Mouse (Mus musculus) neural tube, embryonic 11.5 days (tissue): ENCODE results near the gene Myo1f. TPM values are rescaled to one million over a fixed set of nuclear protein-coding genes. Genes with fewer than 3 reads are reported as not detected.
A peak's percentile ranks its signal among the peaks of the same experiment; 100 is the strongest.

Experiments
- ATAC-seq: fragments of 200-750 bp; cut with Nextera tagmentation; 2 replicates; pipeline ENCODE4 v1.8.0; 2017; ENCODE audit warnings: moderate number of reproducible peaks, mild to moderate bottlenecking, moderate TSS enrichment, moderate library complexity; ENCODE audit not compliant: insufficient read depth, low FRiP score, low TSS enrichment
- DNase-seq: peaks from one replicate; pipeline ENCODE4 v3.0.0-alpha.2; 2015; ENCODE audit warnings: low spot score
- H3K27ac ChIP-seq: fragments of 300-500 bp; sonication (generic); 2 replicates; pipeline ENCODE4 v1.5.1; 2014; ENCODE audit warnings: low read depth, mild to moderate bottlenecking, low read length
- H3K27me3 ChIP-seq: fragments of 300-500 bp; sonication (generic); 2 replicates; pipeline ENCODE4 v1.6.1; 2014; ENCODE audit warnings: mild to moderate bottlenecking, low read length, mixed read lengths; ENCODE audit not compliant: control insufficient read depth, insufficient read depth
- H3K36me3 ChIP-seq: fragments of 300-500 bp; sonication (generic); 2 replicates; pipeline ENCODE4 v1.6.1; 2014; ENCODE audit warnings: mild to moderate bottlenecking, low read length, moderate library complexity, mixed read lengths; ENCODE audit not compliant: control insufficient read depth, insufficient read depth
- H3K4me1 ChIP-seq: fragments of 300-500 bp; sonication (generic); 2 replicates; pipeline ENCODE4 v1.6.1; 2014; ENCODE audit warnings: low read length, mixed read lengths; ENCODE audit not compliant: control insufficient read depth, insufficient read depth
- H3K4me2 ChIP-seq: fragments of 300-500 bp; sonication (generic); 2 replicates; pipeline ENCODE4 v1.6.1; 2014; ENCODE audit warnings: low read depth, mild to moderate bottlenecking, moderate library complexity
- H3K4me3 ChIP-seq: fragments of 300-500 bp; sonication (generic); 2 replicates; pipeline ENCODE4 v1.5.1; 2014; ENCODE audit warnings: low read depth, low read length
- H3K9ac ChIP-seq: fragments of 300-500 bp; sonication (generic); 2 replicates; pipeline ENCODE4 v1.6.1; 2014; ENCODE audit warnings: mild to moderate bottlenecking, low read length
- H3K9me3 ChIP-seq: fragments of 300-500 bp; sonication (generic); 2 replicates; pipeline ENCODE4 v1.6.1; 2016; ENCODE audit warnings: low read length; ENCODE audit not compliant: control insufficient read depth
- WGBS: fragments of 180-500 bp; shearing (Covaris S2); extraction: QIAGEN DNeasy Blood & Tissue Kit; methylation state at CpG from one replicate; pipeline ENCODE4 v1.1.7; 2014; 5-methylcytosine and 5-hydroxymethylcytosine counted together
- polyA plus RNA-seq: library from polyadenylated mRNA; unstranded; fragments of >200 nt; fragmentation: Nextera tagmentation; extraction: Ambion mirVana; gene quantifications from 2 replicates; pipeline ENCODE4 v1.2.1, GENCODE M21; 2014

Myo1f gene
- polyA plus RNA-seq, 1 experiment from 2014 or later = 3.1 TPM

DNA sequence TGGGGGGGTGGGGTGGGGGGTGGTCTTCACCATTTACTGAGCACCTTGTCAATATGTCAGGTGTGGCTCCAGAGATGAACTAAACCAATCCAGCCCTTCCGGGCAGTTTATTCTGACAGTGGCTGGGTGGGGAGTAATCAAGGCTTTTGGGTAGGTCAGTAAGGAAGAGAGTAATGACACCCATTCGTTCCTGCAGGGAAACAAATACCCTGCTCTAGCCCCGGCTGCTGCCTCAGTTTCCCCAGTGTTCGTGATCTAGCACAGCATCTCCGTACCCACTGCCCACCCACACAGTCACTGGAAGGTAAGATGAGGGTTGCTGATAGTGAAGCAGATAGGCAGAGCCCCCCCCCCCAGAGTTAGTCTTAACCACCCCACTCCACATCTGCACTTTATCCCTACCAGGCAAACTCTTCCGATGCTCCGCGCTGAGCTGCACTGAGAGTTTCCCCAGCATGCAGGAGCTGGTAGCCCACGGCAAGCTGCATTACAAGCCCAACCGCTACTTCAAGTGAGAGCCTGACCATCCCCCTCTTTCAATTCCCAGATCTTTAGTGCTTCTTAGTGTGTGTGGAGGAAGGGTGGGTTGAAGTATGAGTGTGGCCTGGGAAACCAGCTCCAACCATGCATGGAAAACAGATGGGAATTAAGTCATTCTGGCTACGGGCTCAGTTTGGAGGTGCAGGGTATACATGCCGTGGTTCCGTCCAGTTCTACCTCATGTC lies 74.8 kb downstream of the Myo1f start:
- WGBS = 86% methylated on average over 13 of the region's 13 CpGs
- ATAC-seq (no peak), DNase-seq (no peak)
- Histone ChIP-seq H3K27ac (no peak overlapping the region), H3K4me1 (peaks cover 7% of the 10 kb centered on the region; the same call in 1 of the 2 replicates), H3K36me3 (no peaks in the 10 kb centered on the region; the same call in 1 of the 2 replicates), H3K9ac (no peak overlapping the region; the same call in 1 of the 2 replicates), H3K4me2 (peak overlapping the region; percentile 48; the same call in 1 of the 2 replicates), H3K9me3 (no peaks in the 10 kb centered on the region), H3K27me3 (no peaks in the 10 kb centered on the region), H3K4me3 (no peak overlapping the region)

DNA sequence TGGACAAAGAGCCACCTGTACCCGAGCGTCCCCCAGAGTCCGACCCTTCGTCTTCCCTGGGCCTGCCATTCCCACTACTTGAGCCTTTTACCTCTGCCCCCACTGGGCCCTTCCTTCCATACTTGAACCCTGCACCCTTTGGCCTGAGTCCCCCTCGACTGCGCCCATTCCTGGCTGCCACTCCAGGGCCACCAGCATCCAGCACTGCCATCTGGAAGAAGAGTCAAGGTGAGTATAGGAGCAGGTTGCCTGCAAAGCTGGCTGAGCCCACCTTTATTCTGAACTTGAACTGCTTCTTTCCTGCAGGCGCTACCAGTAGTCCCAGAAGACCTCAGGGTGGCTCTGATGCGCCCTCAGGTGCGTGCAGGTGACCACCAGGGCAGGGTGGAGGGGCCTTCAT lies 75.7 kb downstream of the Myo1f start:
- WGBS = 94% methylated on average over 9 of the region's 9 CpGs
- Histone ChIP-seq H3K4me3 (no peak overlapping the region), H3K27me3 (no peaks in the 10 kb centered on the region), H3K27ac (no peak overlapping the region), H3K4me1 (peaks cover 7% of the 10 kb centered on the region; the same call in 1 of the 2 replicates), H3K4me2 (no peak overlapping the region), H3K36me3 (no peaks in the 10 kb centered on the region; the same call in 1 of the 2 replicates), H3K9me3 (no peaks in the 10 kb centered on the region), H3K9ac (no peak overlapping the region)
- DNase-seq (no peak), ATAC-seq (no peak)

DNA sequence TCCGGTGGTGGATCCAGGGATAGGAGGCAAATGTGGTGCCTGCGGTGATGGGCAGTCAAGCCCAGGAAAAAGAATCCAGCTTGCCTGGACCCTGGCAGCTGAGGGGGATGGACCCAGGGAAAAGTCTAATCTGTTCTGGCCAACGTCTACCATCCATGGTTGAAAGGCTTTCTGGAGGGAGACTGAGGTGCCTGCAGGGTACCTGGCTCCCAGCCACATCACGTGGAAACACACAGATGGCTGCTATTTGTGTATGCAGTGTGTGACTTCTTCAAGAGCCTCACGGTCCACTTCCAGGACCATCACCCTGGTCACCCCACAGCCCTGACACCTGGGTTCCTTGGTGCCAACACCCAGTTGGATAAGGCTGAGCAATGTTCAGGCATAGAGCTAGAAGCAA lies 76.3 kb downstream of the Myo1f start:
- H3K36me3 ChIP-seq = no peaks in the 10 kb centered on the region; the same call in 1 of the 2 replicates
- no peaks in the 10 kb centered on the region for H3K27me3 ChIP-seq
- no peak overlapping the region for H3K27ac ChIP-seq
- H3K9ac ChIP-seq = no peak overlapping the region
- no peak overlapping the region for H3K4me2 ChIP-seq
- peaks cover 7% of the 10 kb centered on the region; the same call in 1 of the 2 replicates for H3K4me1 ChIP-seq
- H3K9me3 ChIP-seq = no peaks in the 10 kb centered on the region
- DNase-seq (no peak), ATAC-seq (no peak)
- WGBS = 95% methylated on average over 5 of the region's 5 CpGs
- no peak overlapping the region for H3K4me3 ChIP-seq

DNA sequence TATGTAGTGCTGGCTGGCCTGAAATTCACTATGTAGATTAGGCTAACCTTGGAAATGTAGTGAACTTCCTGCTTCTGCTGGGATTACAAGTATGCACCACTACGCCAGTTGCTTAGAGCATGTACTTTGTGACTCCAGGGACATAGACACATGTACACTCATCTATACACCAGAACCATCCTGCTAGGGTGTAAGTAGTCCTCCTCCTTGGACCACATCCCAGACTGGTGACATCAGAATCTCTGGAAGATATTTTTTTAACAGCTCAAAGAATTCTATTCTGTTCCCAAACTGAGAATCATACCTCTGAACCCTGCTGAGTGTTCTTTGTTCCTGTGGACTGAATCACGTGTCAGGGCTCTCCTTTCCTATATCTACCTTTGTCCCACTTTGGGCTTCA lies 81.5 kb downstream of the Myo1f start:
- H3K4me2 ChIP-seq = no peak overlapping the region
- no peak for ATAC-seq
- WGBS = 84% methylated on average over 2 of the region's 2 CpGs
- no peaks in the 10 kb centered on the region for H3K9me3 ChIP-seq
- no peak overlapping the region for H3K9ac ChIP-seq
- H3K4me1 ChIP-seq = no peaks in the 10 kb centered on the region
- H3K27ac ChIP-seq = no peak overlapping the region
- H3K27me3 ChIP-seq = no peaks in the 10 kb centered on the region
- no peak for DNase-seq
- H3K36me3 ChIP-seq = no peaks in the 10 kb centered on the region
- no peak overlapping the region for H3K4me3 ChIP-seq

DNA sequence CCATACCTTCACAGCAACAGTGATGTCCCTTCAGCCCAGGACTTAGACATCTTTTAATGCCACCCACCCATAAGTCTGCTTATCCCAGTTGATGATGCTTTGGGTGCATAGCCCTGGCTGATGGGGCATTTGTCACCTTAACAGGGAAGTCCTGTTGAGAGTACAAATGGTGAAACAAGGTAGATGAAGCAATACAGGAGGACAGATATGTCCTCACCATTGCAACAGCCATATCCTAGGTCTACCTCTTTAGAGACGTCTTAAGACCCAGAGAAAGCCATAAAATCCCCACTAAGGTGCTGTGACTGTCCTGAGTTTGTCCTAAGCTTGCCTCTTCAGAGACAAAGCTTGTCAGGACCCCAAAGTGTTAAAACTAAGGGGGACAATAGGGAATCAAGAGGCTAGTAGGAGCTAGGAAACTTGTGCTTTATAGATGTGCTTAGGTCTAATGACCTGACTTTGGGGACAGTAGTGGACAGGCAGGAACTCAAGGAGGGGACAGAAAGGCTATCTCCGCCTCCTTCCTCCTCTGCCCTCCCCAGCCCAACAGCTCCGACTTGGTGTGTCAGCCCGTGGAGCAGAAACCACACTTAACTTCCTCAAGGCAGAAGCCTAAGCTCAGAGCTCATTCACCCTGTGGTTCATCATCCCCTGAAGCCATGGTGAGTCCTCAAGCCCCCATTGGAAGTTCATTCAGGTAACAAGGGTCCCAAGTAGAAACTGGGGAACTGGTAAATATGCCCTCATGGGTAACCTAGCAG lies 82.2 kb downstream of the Myo1f start, which contains the start of gene Pram1:
TSS of gene Pram1 (plus strand) at position 541 of the 761 bp plus-strand sequence.
- Histone ChIP-seq H3K27me3 (no peaks in the 10 kb centered on the region), H3K9ac (no peak within 1 kb of the TSS), H3K27ac (no peak within 1 kb of the TSS), H3K4me2 (no peak within 1 kb of the TSS), H3K4me3 (no peak within 1 kb of the TSS), H3K36me3 (no peaks in the 10 kb centered on the region), H3K4me1 (no peaks in the 10 kb centered on the region), H3K9me3 (no peaks in the 10 kb centered on the region)
- 84% methylated on average over 4 of the region's 4 CpGs for WGBS
- ATAC-seq (no peak), DNase-seq (no peak)

DNA sequence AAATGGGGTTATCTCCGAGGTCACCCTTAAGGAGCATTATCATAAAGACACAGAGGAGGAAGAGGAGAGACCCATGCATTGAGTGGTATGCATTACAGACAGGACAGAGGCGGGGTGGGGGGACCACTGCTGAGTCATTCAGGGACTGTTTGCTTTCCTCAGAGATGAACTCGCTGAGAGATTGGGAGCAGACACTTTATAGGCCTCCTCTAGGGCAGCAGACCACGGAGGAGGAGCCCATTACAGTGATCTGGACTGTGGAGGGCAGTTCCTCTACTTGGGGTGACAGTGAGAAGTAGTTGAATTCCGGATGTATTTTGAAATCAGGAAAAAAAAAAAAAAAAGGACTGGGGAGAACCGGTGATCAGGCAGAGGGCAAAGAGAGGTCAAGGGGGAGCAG lies 84.2 kb downstream of the Myo1f start:
- Histone ChIP-seq H3K36me3 (peaks cover 7% of the 10 kb centered on the region), H3K27me3 (no peaks in the 10 kb centered on the region), H3K27ac (no peak overlapping the region), H3K4me1 (no peaks in the 10 kb centered on the region), H3K4me2 (no peak overlapping the region), H3K4me3 (no peak overlapping the region), H3K9me3 (no peaks in the 10 kb centered on the region), H3K9ac (no peak overlapping the region)
- ATAC-seq = no peak
- no peak for DNase-seq
- WGBS = 67% methylated on average over 6 of the region's 6 CpGs

DNA sequence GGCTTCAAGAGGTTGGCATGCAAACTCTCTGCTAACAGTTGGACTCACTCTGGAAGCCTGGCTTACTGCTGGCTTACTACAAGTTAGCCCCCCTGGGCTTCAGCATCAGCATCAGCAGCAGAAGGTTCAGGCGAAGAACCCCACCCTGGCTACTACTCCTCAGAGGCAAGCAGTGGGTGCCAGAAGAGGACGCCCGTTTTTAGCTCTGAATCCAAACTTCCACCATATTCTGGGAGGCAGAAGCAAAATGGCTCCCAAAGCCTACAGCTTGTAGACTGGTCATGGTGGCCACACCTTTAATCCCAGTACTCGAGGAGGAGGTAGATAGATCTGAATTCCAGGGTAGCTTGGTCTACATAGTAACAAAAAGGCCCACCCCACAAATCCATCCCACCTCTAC lies 88.6 kb downstream of the Myo1f start:
- H3K4me2 ChIP-seq = no peak overlapping the region
- no peaks in the 10 kb centered on the region for H3K9me3 ChIP-seq
- ATAC-seq (no peak), DNase-seq (no peak)
- H3K27ac ChIP-seq = no peak overlapping the region
- H3K9ac ChIP-seq = no peak overlapping the region
- H3K27me3 ChIP-seq = no peaks in the 10 kb centered on the region
- H3K36me3 ChIP-seq = peaks cover 16% of the 10 kb centered on the region
- H3K4me3 ChIP-seq = no peak overlapping the region
- 91% methylated on average over 4 of the region's 4 CpGs for WGBS
- no peaks in the 10 kb centered on the region for H3K4me1 ChIP-seq

DNA sequence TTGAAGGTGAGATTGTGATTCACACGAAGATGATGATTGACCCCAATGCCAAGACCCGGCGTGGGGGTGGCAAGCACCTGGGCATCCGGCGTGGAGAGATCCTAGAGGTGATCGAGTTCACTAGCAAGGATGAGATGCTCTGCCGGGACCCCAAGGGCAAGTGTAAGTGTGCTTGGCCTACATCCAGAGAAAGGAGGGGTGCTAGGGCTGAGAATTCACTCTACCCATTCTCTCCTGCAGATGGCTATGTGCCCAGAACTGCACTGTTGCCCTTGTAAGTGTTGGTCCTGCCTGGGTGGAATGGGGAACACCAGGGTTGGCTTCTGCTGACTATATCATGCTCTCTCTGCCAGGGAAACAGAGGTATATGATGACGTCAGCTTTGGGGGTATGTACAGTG lies 89.6 kb downstream of the Myo1f start:
- no peak overlapping the region for H3K27ac ChIP-seq
- H3K4me3 ChIP-seq = no peak overlapping the region
- H3K27me3 ChIP-seq = no peaks in the 10 kb centered on the region
- H3K9ac ChIP-seq = no peak overlapping the region
- peaks cover 25% of the 10 kb centered on the region for H3K36me3 ChIP-seq
- DNase-seq = no peak
- no peaks in the 10 kb centered on the region for H3K4me1 ChIP-seq
- no peak overlapping the region for H3K4me2 ChIP-seq
- no peaks in the 10 kb centered on the region for H3K9me3 ChIP-seq
- no peak for ATAC-seq
- WGBS = 92% methylated on average over 8 of the region's 8 CpGs
